Mouse (Mus musculus): ENCODE results near the gene Gm37240.
A peak's percentile ranks its signal among the peaks of the same experiment; 100 is the strongest.

Gene Gm37240

GRCm38 (mm10) chr3:85195068-85195481 is 692.2 kb downstream of the Gm37240 start:
- peak in 1 of 2 experiments; percentile 31 for DNase-seq (ENCODE audit: low spot score in 2 of 2)

- DNase-seq (ENCODE audit: low spot score in 2 of 2): no peak
These were observed 697.5 kb downstream of the Gm37240 start for GRCm38 (mm10) chr3:85189791-85190190.

- DNase-seq (ENCODE audit: low spot score in 2 of 2): no peak
These were observed 699.0 kb downstream of the Gm37240 start for GRCm38 (mm10) chr3:85188364-85188763.

- no peak for DNase-seq (ENCODE audit: low spot score in 2 of 2)
These were observed 700.6 kb downstream of the Gm37240 start for GRCm38 (mm10) chr3:85186661-85187076.

- DNase-seq (ENCODE audit: low spot score in 2 of 2): no peak
These were observed 701.5 kb downstream of the Gm37240 start for GRCm38 (mm10) chr3:85185827-85186226.

GRCm38 (mm10) chr3:85184916-85185315 is 702.4 kb downstream of the Gm37240 start:
- no peak for DNase-seq (ENCODE audit: low spot score in 2 of 2)

GRCm38 (mm10) chr3:85184151-85184550 is 703.2 kb downstream of the Gm37240 start:
- no peak for DNase-seq (ENCODE audit: low spot score in 2 of 2)

GRCm38 (mm10) chr3:85176736-85177135 is 710.6 kb downstream of the Gm37240 start:
- no peak for DNase-seq (ENCODE audit: low spot score in 2 of 2)

- DNase-seq (ENCODE audit: low spot score in 2 of 2): no peak
These were observed 712.5 kb downstream of the Gm37240 start for GRCm38 (mm10) chr3:85174542-85175469.

- DNase-seq (ENCODE audit: low spot score in 2 of 2): no peak
These were observed 713.8 kb downstream of the Gm37240 start for GRCm38 (mm10) chr3:85173441-85174071.

- no peak for DNase-seq (ENCODE audit: low spot score in 2 of 2)
These were observed 714.8 kb downstream of the Gm37240 start for GRCm38 (mm10) chr3:85172532-85172931.

- no peak for DNase-seq (ENCODE audit: low spot score in 2 of 2)
These were observed 715.2 kb downstream of the Gm37240 start for GRCm38 (mm10) chr3:85172096-85172495.

- no peak for DNase-seq (ENCODE audit: low spot score in 2 of 2)
These were observed 718.5 kb downstream of the Gm37240 start for GRCm38 (mm10) chr3:85168816-85169215.

GRCm38 (mm10) chr3:85164931-85165330 is 722.4 kb downstream of the Gm37240 start:
- no peak for DNase-seq (ENCODE audit: low spot score in 2 of 2)

GRCm38 (mm10) chr3:85163396-85163795 is 723.9 kb downstream of the Gm37240 start:
- no peak for DNase-seq (ENCODE audit: low spot score in 2 of 2)

- DNase-seq (ENCODE audit: low spot score in 2 of 2): no peak
These were observed 724.9 kb downstream of the Gm37240 start for GRCm38 (mm10) chr3:85162430-85162829.

- no peak for DNase-seq (ENCODE audit: low spot score in 2 of 2)
These were observed 726.5 kb downstream of the Gm37240 start for GRCm38 (mm10) chr3:85160816-85161215.

- no peak for DNase-seq (ENCODE audit: low spot score in 2 of 2)
These were observed 727.7 kb downstream of the Gm37240 start for GRCm38 (mm10) chr3:85159631-85160030.

GRCm38 (mm10) chr3:85148816-85149215 is 738.5 kb downstream of the Gm37240 start:
- DNase-seq (ENCODE audit: low spot score in 2 of 2): no peak

GRCm38 (mm10) chr3:85148038-85148550 is 739.2 kb downstream of the Gm37240 start:
- no peak for DNase-seq (ENCODE audit: low spot score in 2 of 2)

GRCm38 (mm10) chr3:85145568-85145967 is 741.8 kb downstream of the Gm37240 start:
- no peak for DNase-seq (ENCODE audit: low spot score in 2 of 2)

- no peak for DNase-seq (ENCODE audit: low spot score in 2 of 2)
These were observed 742.2 kb downstream of the Gm37240 start for GRCm38 (mm10) chr3:85145076-85145475.

- DNase-seq (ENCODE audit: low spot score in 2 of 2): no peak
These were observed 742.9 kb downstream of the Gm37240 start for GRCm38 (mm10) chr3:85144425-85144824.

All from spleen, postnatal 4 days (tissue).